Mouse (Mus musculus) embryonic facial prominence, embryonic 14.5 days (tissue): ENCODE data around the gene Smarcc1. TPM values are rescaled to one million over a fixed set of nuclear protein-coding genes. Genes with fewer than 3 reads are reported as not detected.

Experiments
- ATAC-seq: fragments of 200-750 bp; cut with Nextera tagmentation; 2 replicates; pipeline ENCODE4 v1.8.0; 2017; ENCODE audit warnings: low read depth, moderate number of reproducible peaks, moderate TSS enrichment
- DNase-seq: peaks from one replicate; pipeline ENCODE4 v3.0.0-alpha.2; 2015; ENCODE audit warnings: low spot score
- H3K27ac ChIP-seq: fragments of 300-500 bp; sonication (generic); replicated peaks from 2 replicates; pipeline ENCODE4 v1.5.1; 2014; ENCODE audit warnings: low read depth, mild to moderate bottlenecking, low read length, moderate library complexity
- H3K27me3 ChIP-seq: fragments of 300-500 bp; sonication (generic); replicated peaks from 2 replicates; pipeline ENCODE4 v1.6.1; 2014; ENCODE audit warnings: low read length; ENCODE audit not compliant: control insufficient read depth, insufficient read depth
- H3K36me3 ChIP-seq: fragments of 300-500 bp; sonication (generic); 2 replicates; pipeline ENCODE4 v1.6.1; 2014; ENCODE audit warnings: low read length, mixed read lengths; ENCODE audit not compliant: control insufficient read depth, insufficient read depth
- H3K4me1 ChIP-seq: fragments of 300-500 bp; sonication (generic); 2 replicates; pipeline ENCODE4 v1.6.1; 2014; ENCODE audit warnings: antibody characterized with exemption, low read length; ENCODE audit not compliant: control insufficient read depth, insufficient read depth
- H3K4me2 ChIP-seq: fragments of 300-500 bp; sonication (generic); 2 replicates; pipeline ENCODE4 v1.6.1; 2014; ENCODE audit warnings: low read depth, mild to moderate bottlenecking, low read length, moderate library complexity, mixed read lengths
- H3K4me3 ChIP-seq: fragments of 300-500 bp; sonication (generic); 2 replicates; pipeline ENCODE4 v1.5.1; 2014; ENCODE audit warnings: low read depth, mild to moderate bottlenecking, low read length
- H3K9ac ChIP-seq: fragments of 300-500 bp; sonication (generic); 2 replicates; pipeline ENCODE4 v1.6.1; 2014; ENCODE audit warnings: low read depth, mild to moderate bottlenecking, low read length, moderate library complexity, mixed read lengths
- H3K9me3 ChIP-seq: fragments of 300-500 bp; sonication (generic); 2 replicates; pipeline ENCODE4 v1.6.1; 2016; ENCODE audit warnings: low read length; ENCODE audit not compliant: control insufficient read depth
- WGBS: fragments of 180-500 bp; shearing (Covaris S2); extraction: QIAGEN DNeasy Blood & Tissue Kit; methylation state at CpG from one replicate; pipeline ENCODE4 v1.1.7; 2014; 5-methylcytosine and 5-hydroxymethylcytosine counted together
- polyA plus RNA-seq: library from polyadenylated mRNA; unstranded; fragments of >200 nt; fragmentation: Nextera tagmentation; extraction: Ambion mirVana; gene quantifications from 2 replicates; pipeline ENCODE4 v1.2.1, GENCODE M21; 2014

Smarcc1 gene
- polyA plus RNA-seq, 1 experiment from 2014 or later: 105 TPM

DNA sequence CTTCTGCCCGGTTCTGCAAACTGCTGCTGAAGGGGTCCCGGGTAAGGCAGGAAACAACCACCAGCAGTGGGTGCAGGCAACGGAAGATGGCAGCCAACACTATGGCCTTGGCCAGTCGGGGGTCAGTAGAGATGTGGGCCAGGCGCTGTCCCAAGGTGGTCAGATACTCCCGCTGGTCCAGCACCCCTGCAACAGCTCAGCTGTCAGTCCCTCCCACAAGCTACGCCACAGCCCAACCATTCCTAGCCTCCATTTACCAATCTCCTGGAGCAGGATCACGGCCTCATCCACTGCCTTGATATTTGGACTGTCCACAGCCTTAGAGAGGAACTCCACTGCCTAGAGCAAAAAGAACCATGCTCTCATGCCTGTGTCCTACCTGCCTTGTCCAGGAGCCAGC lies 31.8 kb upstream of the Smarcc1 start:
- H3K9ac ChIP-seq: no peak overlapping the region
- no peak for DNase-seq
- H3K36me3 ChIP-seq: peaks cover 97% of the 10 kb centered on the region
- H3K9me3 ChIP-seq: no peaks in the 10 kb centered on the region
- ATAC-seq: no peak
- H3K4me1 ChIP-seq: no peaks in the 10 kb centered on the region
- H3K4me3 ChIP-seq: no peak overlapping the region
- H3K27me3 ChIP-seq: no peaks in the 10 kb centered on the region
- no peak overlapping the region for H3K27ac ChIP-seq
- WGBS: 93% methylated on average over 8 of the region's 8 CpGs
- no peak overlapping the region for H3K4me2 ChIP-seq

DNA sequence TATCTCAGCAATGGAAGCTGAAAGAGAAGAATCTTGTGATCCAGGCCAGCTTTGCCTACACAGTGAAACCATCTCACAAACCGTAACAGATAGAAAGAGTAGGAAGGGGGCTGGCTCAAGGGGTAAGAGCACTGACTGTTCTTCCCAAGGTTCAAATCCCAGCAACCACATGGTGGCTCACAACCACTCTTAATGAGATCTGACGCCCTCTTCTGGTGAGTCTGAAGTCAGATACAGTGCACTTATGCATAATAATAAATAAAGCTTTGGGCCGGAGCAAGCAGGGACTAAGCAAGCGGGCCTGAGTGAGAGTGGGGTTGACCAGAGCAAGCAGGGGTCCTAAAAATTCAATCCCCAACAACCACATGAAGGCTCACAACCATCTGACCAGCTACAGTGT lies 24.2 kb upstream of the Smarcc1 start:
- H3K4me1 ChIP-seq: no peaks in the 10 kb centered on the region
- no peak overlapping the region for H3K4me2 ChIP-seq
- H3K36me3 ChIP-seq: peaks cover 96% of the 10 kb centered on the region
- H3K4me3 ChIP-seq: no peak overlapping the region
- no peak for DNase-seq
- no peak overlapping the region for H3K27ac ChIP-seq
- H3K27me3 ChIP-seq: no peaks in the 10 kb centered on the region
- ATAC-seq: no peak
- no peaks in the 10 kb centered on the region for H3K9me3 ChIP-seq
- WGBS: 82% methylated on average over 4 of the region's 4 CpGs
- H3K9ac ChIP-seq: no peak overlapping the region

DNA sequence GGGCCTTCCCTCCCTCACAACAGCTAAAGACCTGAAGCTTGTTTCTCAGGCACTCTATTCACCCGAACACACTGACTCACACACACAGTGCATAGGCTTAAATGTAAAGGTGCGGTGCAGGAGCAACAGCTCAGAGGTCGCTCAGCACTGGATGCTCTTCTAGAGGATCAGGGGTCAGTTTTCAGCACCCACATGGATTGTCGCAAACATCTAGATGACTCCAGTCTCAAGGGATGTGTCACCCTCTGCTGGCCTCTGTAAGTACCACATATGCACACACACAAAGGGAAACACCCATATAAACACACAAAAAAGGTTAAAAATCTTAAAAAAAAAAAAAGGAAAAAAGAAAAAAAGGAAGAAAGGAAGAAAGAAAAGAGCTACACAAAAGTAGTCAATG lies 22.7 kb upstream of the Smarcc1 start:
- DNase-seq (no peak), ATAC-seq (no peak)
- H3K27me3 ChIP-seq: no peaks in the 10 kb centered on the region
- no peak overlapping the region for H3K4me2 ChIP-seq
- H3K9me3 ChIP-seq: no peaks in the 10 kb centered on the region
- no peak overlapping the region for H3K4me3 ChIP-seq
- 93% methylated on average over 4 of the region's 4 CpGs for WGBS
- H3K36me3 ChIP-seq: peaks cover 96% of the 10 kb centered on the region
- H3K9ac ChIP-seq: no peak overlapping the region
- H3K27ac ChIP-seq: no peak overlapping the region
- no peaks in the 10 kb centered on the region for H3K4me1 ChIP-seq

DNA sequence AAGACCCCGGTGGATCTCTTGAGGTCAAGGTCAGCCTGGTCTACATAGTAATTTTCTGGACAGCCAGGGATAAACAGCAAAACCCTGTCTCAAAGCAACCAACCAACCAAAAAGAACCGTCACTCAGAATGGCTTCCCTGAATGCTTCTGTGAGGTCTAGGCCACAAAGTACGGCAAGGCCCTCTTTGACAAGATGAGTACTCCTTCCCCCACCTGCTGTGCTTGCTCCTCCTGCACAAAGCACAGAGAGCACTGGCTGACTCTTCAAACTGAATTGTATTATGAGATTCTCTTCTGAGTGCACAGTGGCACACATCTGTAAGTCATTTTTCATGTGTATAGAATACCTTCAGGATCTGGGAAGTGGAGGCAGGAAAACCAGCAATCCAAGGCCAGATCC lies 19.7 kb upstream of the Smarcc1 start:
- Histone ChIP-seq H3K4me3 (no peak overlapping the region), H3K27ac (no peak overlapping the region), H3K4me1 (peaks cover 5% of the 10 kb centered on the region; the same call in 1 of the 2 replicates), H3K27me3 (no peaks in the 10 kb centered on the region), H3K9me3 (no peaks in the 10 kb centered on the region), H3K9ac (no peak overlapping the region), H3K36me3 (peaks cover 83% of the 10 kb centered on the region), H3K4me2 (no peak overlapping the region)
- DNase-seq (no peak), ATAC-seq (no peak)
- WGBS: 80% methylated on average over 3 of the region's 3 CpGs

DNA sequence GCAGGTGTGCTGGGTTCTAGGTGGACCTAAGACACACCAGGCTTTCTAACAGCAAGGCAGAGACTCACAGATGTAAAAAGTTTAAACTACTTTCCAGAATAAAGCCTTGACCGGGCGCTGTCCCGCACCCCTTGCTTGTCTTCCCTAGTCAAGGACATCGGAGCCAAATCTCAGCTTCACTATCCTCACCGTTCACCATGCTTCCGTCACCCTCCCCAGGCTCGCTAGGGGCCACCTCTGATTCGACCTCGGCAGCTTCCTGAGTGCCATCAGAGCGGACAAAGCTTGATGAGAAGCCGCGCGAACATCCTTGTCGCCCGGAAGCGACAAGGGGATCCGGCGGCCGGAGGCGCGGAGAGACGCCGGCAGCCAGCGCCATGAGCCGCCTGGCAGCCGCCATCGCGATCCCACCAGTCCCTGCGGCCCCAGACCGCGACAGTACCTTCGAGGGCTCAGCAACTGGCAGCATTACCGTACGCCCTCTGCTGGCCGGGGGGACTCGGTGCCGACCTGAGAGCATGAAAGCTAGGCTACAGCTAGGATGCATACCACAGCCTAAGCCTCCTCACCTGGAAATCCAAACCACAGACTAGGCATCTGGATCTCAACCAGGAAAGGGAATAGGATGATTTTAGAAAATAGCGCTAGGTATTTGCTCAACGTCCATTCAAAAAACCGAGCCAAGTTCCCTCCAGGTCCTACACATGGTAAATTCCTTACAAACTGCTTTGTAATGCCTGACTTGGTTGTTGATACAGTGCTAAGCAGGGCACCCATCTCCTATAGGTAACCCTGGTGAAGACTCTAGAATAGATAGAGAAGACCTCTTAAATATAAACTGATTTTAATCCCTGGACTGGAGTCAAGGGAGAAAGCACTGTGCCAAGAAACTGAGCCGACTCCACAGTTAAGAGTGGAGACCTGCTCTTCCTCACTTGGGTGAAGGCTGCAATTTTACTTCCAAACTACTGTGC lies 16.6 kb upstream of the Smarcc1 start:
- DNase-seq (peak; percentile 95), ATAC-seq (peak; percentile 98)
- no peak overlapping the region for H3K27ac ChIP-seq
- no peaks in the 10 kb centered on the region for H3K27me3 ChIP-seq
- H3K9ac ChIP-seq: peak overlapping the region; percentile 79
- H3K9me3 ChIP-seq: no peaks in the 10 kb centered on the region
- WGBS: 4% methylated on average over 30 of the region's 41 CpGs
- peaks cover 77% of the 10 kb centered on the region for H3K36me3 ChIP-seq
- H3K4me3 ChIP-seq: peak overlapping the region; percentile 68
- peak overlapping the region; percentile 81 for H3K4me2 ChIP-seq
- H3K4me1 ChIP-seq: peaks cover 5% of the 10 kb centered on the region; the same call in 1 of the 2 replicates

DNA sequence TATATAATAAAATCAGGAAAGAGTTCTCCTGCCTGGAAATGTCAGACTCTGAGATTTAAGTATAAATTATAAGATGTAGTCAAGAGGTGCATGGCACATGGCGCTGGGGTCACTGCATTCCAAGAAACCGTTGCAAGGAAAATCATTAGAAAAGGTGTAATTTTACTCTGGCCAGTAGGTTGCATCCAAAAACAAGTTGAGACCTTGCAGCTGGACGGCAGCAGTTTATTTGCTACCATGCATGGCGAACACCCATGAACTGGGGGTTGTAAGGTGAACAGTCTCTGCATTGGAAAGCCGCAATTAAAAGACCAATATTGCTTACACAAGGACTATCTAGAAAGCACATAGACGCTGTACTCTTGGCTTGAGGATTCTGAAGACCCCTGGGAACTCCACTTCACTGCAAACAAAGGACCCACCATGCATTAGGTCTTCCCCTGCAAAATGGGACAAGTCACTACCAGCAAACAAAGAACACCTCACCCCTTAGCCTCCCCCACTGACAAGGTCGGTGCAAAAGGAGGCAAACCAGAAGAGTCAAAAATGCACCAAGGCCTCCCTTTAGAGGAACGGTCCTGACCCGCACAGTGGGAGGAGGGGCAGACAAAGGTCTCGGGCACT lies 1.0 kb upstream of the Smarcc1 start:
- H3K4me1 ChIP-seq: peaks cover 9% of the 10 kb centered on the region
- H3K9me3 ChIP-seq: no peaks in the 10 kb centered on the region
- H3K27me3 ChIP-seq: no peaks in the 10 kb centered on the region
- H3K4me2 ChIP-seq: peak overlapping the region; percentile 66
- peak overlapping the region; percentile 95 for H3K4me3 ChIP-seq
- DNase-seq (peak; percentile 24), ATAC-seq (no peak)
- peak overlapping the region; percentile 95 for H3K9ac ChIP-seq
- H3K27ac ChIP-seq: peak overlapping the region; percentile 97
- 8% methylated on average over 9 of the region's 10 CpGs for WGBS
- H3K36me3 ChIP-seq: peaks cover 32% of the 10 kb centered on the region

DNA sequence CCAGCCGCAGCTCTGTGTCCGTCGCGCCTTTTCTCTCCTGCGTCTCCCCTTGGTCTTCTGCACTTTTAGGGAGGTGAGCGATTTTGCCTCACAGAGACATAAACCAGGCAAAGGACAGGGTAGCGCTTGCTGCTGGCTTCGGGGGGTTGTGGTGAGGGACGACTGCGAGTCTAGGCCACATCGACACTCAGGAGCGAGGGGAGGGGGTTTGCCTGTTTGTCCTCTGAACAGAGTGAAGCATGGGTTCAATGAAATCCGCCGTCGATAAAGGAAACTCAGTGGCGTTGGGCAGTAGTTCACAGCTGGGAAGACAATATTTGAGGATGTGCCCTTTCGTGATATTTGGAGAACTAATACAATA lies 251 bp downstream of the Smarcc1 start, which contains the start of gene Dhx30:
Dhx30 (minus strand) TSS at position 52 of the 361 bp plus-strand sequence.
- H3K4me2 ChIP-seq: peak within 1 kb of the TSS; percentile 66
- peak within 1 kb of the TSS; percentile 97 for H3K27ac ChIP-seq
- no peaks in the 10 kb centered on the region for H3K27me3 ChIP-seq
- peak; percentile 14 for DNase-seq
- H3K36me3 ChIP-seq: peaks cover 20% of the 10 kb centered on the region
- under 1% methylated on average over 17 of the region's 17 CpGs for WGBS
- ATAC-seq: peak; percentile 23
- no peaks in the 10 kb centered on the region for H3K9me3 ChIP-seq
- H3K4me1 ChIP-seq: peaks cover 9% of the 10 kb centered on the region
- peak within 1 kb of the TSS; percentile 95 for H3K9ac ChIP-seq
- H3K4me3 ChIP-seq: peak within 1 kb of the TSS; percentile 95

DNA sequence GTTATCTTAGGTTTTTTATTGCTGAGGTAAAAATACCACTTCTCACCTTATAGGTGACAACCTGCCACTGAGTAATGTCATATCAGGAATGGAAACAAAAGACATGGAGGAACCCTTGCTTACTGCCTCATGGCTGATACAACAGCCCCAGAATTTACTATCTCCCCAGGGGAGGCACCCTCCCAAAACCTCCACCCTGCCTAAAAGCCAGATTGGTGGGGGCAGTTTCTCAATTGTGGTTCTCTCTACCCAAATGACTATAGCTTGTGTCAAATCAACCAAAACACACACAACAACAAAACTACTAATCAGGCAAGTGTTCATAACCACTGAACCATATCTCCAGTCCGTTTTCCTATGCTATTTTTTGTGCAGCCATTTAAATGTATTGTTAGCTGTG lies 741 bp downstream of the Smarcc1 start:
- no peaks in the 10 kb centered on the region for H3K27me3 ChIP-seq
- peaks cover 9% of the 10 kb centered on the region for H3K4me1 ChIP-seq
- H3K27ac ChIP-seq: peak overlapping the region; percentile 97
- peak overlapping the region; percentile 66 for H3K4me2 ChIP-seq
- H3K4me3 ChIP-seq: peak overlapping the region; percentile 95
- H3K9ac ChIP-seq: peak overlapping the region; percentile 95
- no peak for DNase-seq
- WGBS: 65% methylated on average over 1 of the region's 1 CpGs
- ATAC-seq: no peak
- H3K36me3 ChIP-seq: peaks cover 15% of the 10 kb centered on the region
- H3K9me3 ChIP-seq: no peaks in the 10 kb centered on the region
